Mouse (Mus musculus) forebrain, embryonic 10.5 days (tissue): ENCODE results near the gene Foxf1. TPM values are rescaled to one million over a fixed set of nuclear protein-coding genes. Genes with fewer than 3 reads are reported as not detected.

Source experiments
- DNase-seq: peaks from one replicate; pipeline ENCODE4 v3.0.0-alpha.2; 2017; ENCODE audit warnings: low spot score; ENCODE audit errors: extremely low spot score
- H3K27ac ChIP-seq: fragments of 300-500 bp; sonication (generic); 2 replicates; pipeline ENCODE4 v1.5.1; 2016; ENCODE audit warnings: mild to moderate bottlenecking
- H3K27me3 ChIP-seq: fragments of 300-500 bp; sonication (generic); 2 replicates; pipeline ENCODE4 v1.6.1; 2016; ENCODE audit warnings: mild to moderate bottlenecking; ENCODE audit not compliant: poor library complexity, severe bottlenecking
- H3K36me3 ChIP-seq: fragments of 300-500 bp; sonication (generic); replicated peaks from 2 replicates; pipeline ENCODE4 v1.6.1; 2016; ENCODE audit warnings: mild to moderate bottlenecking, moderate library complexity
- H3K4me1 ChIP-seq: fragments of 300-500 bp; sonication (generic); 2 replicates; pipeline ENCODE4 v1.6.1; 2016
- H3K4me3 ChIP-seq: fragments of 300-500 bp; sonication (generic); 2 replicates; pipeline ENCODE4 v1.5.1; 2016; ENCODE audit warnings: mild to moderate bottlenecking, moderate library complexity
- H3K9me3 ChIP-seq: fragments of 300-500 bp; sonication (generic); 2 replicates; pipeline ENCODE4 v1.6.1; 2016; ENCODE audit warnings: mild to moderate bottlenecking, moderate library complexity
- WGBS: fragments of 180-500 bp; shearing (Covaris S2); methylation state at CpG from one replicate; pipeline ENCODE4 v1.1.7; 2016; 5-methylcytosine and 5-hydroxymethylcytosine counted together
- polyA plus RNA-seq: library from polyadenylated mRNA; unstranded; fragments of >200 nt; fragmentation: Nextera tagmentation; extraction: Ambion mirVana; gene quantifications from 2 replicates; pipeline ENCODE4 v1.2.1, GENCODE M21; 2016

Gene Foxf1
- polyA plus RNA-seq, 1 experiment from 2014 or later: 2.5 TPM

DNA sequence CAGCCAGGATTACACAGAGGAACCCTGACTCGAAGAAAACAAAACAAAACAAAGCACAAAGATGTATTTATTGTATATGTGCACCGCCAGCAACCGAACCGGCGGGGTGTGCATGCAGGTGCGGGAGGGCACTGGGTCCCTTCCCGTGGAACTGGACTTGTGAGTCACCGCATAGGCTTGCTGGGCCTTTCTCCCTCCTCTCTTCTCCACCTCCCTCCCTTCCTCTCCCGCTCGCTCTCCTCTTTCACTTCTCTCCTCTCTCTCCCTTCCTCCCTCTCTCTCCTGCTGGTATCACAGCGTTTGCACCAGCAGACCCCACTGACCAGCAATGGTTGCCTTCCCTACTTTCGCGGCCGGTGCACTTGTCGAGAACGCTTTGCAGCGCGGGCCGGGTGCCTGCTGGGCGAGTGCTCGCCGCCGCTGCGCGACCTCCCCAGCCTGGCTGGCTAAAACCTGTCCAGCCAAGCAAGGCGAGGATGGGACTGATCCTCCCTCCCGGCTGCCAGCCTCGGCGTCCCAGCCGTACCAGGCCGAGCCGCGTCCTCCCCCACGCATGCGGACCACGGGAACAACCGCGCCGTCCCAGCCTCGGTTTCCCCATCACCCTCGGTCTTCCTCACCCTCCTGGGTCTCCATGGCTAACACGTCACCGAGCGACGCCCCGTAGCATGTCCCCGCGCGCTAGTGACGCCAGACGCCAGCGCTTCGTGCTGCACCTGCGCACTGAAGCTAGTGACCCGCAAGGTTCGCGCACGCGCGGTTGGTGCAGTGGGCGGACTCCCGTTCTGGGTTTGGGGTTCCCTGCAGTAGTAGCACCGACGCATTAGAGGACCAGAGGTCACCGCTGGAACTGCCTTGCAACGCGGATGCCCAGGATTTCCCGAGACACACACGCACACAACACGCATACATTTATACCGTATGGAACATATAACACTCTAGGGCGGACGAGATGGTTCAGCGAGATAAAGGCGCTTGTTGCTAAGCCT is 23.8 kb downstream of the Foxf1 start, which contains the start of gene Mthfsd:
Gene Mthfsd (minus strand): TSS at position 725 of the 989 bp plus-strand sequence.
- H3K27me3 ChIP-seq: peaks cover 38% of the 10 kb centered on the region
- peak within 1 kb of the TSS; percentile 82 for H3K4me3 ChIP-seq
- H3K9me3 ChIP-seq: no peaks in the 10 kb centered on the region
- H3K36me3 ChIP-seq: peaks cover 36% of the 10 kb centered on the region
- H3K4me1 ChIP-seq: peaks cover 28% of the 10 kb centered on the region
- WGBS: 1% methylated on average over 75 of the region's 75 CpGs
- H3K27ac ChIP-seq: peak within 1 kb of the TSS; percentile 90
- DNase-seq: peak; percentile 98

DNA sequence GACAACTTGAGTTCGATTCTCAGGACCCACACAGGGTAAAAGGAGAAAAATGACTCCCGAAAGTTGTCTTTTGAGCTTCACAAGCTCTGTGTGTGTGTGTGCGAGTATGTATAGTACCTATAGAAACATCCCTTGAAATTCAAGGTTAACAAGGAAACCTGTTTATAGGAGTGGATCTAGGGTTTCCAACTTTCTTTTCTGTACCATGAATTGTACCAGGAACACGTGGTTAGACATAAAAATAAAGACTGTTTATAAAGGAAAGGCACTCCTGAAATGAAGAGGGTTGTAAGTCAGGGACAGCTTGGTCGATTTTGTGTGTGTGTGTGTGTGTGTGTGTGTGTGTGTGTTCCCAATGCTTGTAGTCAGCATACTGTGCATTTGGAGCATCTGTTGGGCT is 24.5 kb downstream of the Foxf1 start:
- DNase-seq: no peak
- 11% methylated on average over 5 of the region's 5 CpGs for WGBS
- H3K4me3 ChIP-seq: peak overlapping the region; percentile 82
- peaks cover 31% of the 10 kb centered on the region for H3K4me1 ChIP-seq
- H3K36me3 ChIP-seq: peaks cover 29% of the 10 kb centered on the region
- peak overlapping the region; percentile 90 for H3K27ac ChIP-seq
- H3K9me3 ChIP-seq: no peaks in the 10 kb centered on the region
- H3K27me3 ChIP-seq: peaks cover 45% of the 10 kb centered on the region

GRCm38 (mm10) chr8:121111145-121111907 is 27.1 kb downstream of the Foxf1 start:
- DNase-seq: no peak
- Histone ChIP-seq H3K27ac (no peak overlapping the region), H3K27me3 (peaks cover 72% of the 10 kb centered on the region), H3K4me1 (peaks cover 35% of the 10 kb centered on the region), H3K9me3 (no peaks in the 10 kb centered on the region), H3K36me3 (peaks cover 3% of the 10 kb centered on the region), H3K4me3 (no peak overlapping the region)
- WGBS: 50% methylated on average over 7 of the region's 7 CpGs

DNA sequence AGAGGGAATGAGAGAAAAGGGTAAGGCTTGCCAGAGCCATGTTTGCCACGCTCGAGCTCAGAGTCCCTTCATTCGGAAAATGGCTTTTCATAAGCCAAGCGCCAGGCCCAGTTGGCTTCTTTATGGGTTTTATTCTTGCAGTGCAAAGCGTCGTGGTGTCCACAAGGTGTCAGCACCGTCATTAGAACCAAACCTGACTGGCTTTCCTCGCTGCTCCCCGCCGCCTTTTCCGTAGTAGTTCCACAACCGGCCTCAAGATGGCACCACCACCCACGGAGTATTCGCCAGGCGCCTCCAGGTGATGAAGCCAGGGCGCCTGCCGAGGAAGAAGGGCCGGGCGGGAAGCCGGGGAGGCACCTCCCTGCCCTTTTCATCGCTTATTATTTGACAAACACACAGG is 29.1 kb downstream of the Foxf1 start:
- H3K9me3 ChIP-seq: no peaks in the 10 kb centered on the region
- H3K27ac ChIP-seq: no peak overlapping the region
- H3K27me3 ChIP-seq: peaks cover 91% of the 10 kb centered on the region
- H3K4me3 ChIP-seq: no peak overlapping the region
- H3K4me1 ChIP-seq: peaks cover 38% of the 10 kb centered on the region
- no peaks in the 10 kb centered on the region for H3K36me3 ChIP-seq
- peak; percentile 95 for DNase-seq
- 2% methylated on average over 21 of the region's 21 CpGs for WGBS

GRCm38 (mm10) chr8:121115136-121115535 is 30.9 kb downstream of the Foxf1 start:
- H3K27me3 ChIP-seq: peaks cover 100% of the 10 kb centered on the region
- no peak overlapping the region for H3K27ac ChIP-seq
- peaks cover 33% of the 10 kb centered on the region for H3K4me1 ChIP-seq
- DNase-seq: peak; percentile 45
- no peaks in the 10 kb centered on the region for H3K36me3 ChIP-seq
- under 1% methylated on average over 25 of the region's 25 CpGs for WGBS
- no peaks in the 10 kb centered on the region for H3K9me3 ChIP-seq
- peak overlapping the region; percentile 19 for H3K4me3 ChIP-seq

- H3K4me3 ChIP-seq: peak within 1 kb of the TSS; percentile 58
- WGBS: under 1% methylated on average over 25 of the region's 25 CpGs
- no peaks in the 10 kb centered on the region for H3K9me3 ChIP-seq
- DNase-seq: peak; percentile 84
- H3K4me1 ChIP-seq: peaks cover 39% of the 10 kb centered on the region
- peaks cover 100% of the 10 kb centered on the region for H3K27me3 ChIP-seq
- H3K36me3 ChIP-seq: no peaks in the 10 kb centered on the region
- peak within 1 kb of the TSS; percentile 71 for H3K27ac ChIP-seq
Measured at GRCm38 (mm10) chr8:121115948-121116347, 31.8 kb downstream of the Foxf1 start, which contains the start of gene Foxc2. Gene Foxc2, plus strand, starts transcription at chr8:121116171.

GRCm38 (mm10) chr8:121116591-121117185 is 32.5 kb downstream of the Foxf1 start:
- H3K9me3 ChIP-seq: no peaks in the 10 kb centered on the region
- peaks cover 100% of the 10 kb centered on the region for H3K27me3 ChIP-seq
- H3K4me3 ChIP-seq: peak overlapping the region; percentile 58
- WGBS: under 1% methylated on average over 55 of the region's 55 CpGs
- H3K36me3 ChIP-seq: no peaks in the 10 kb centered on the region
- peaks cover 39% of the 10 kb centered on the region for H3K4me1 ChIP-seq
- peak; percentile 58 for DNase-seq
- peak overlapping the region; percentile 71 for H3K27ac ChIP-seq

- Histone ChIP-seq H3K27ac (peak overlapping the region; percentile 71), H3K36me3 (no peaks in the 10 kb centered on the region), H3K27me3 (peaks cover 100% of the 10 kb centered on the region), H3K4me3 (peak overlapping the region; percentile 58), H3K4me1 (peaks cover 39% of the 10 kb centered on the region), H3K9me3 (no peaks in the 10 kb centered on the region)
- WGBS: under 1% methylated on average over 62 of the region's 62 CpGs
- peak; percentile 30 for DNase-seq
Measured at GRCm38 (mm10) chr8:121117186-121117651, 33.0 kb downstream of the Foxf1 start.

- no peaks in the 10 kb centered on the region for H3K9me3 ChIP-seq
- peak; percentile 51 for DNase-seq
- under 1% methylated on average over 28 of the region's 28 CpGs for WGBS
- peak overlapping the region; percentile 71 for H3K27ac ChIP-seq
- H3K4me3 ChIP-seq: peak overlapping the region; percentile 58
- no peaks in the 10 kb centered on the region for H3K36me3 ChIP-seq
- peaks cover 100% of the 10 kb centered on the region for H3K27me3 ChIP-seq
- peaks cover 44% of the 10 kb centered on the region for H3K4me1 ChIP-seq
Measured at GRCm38 (mm10) chr8:121117906-121118305, 33.7 kb downstream of the Foxf1 start.

- Histone ChIP-seq H3K9me3 (no peaks in the 10 kb centered on the region), H3K27ac (no peak overlapping the region), H3K36me3 (no peaks in the 10 kb centered on the region), H3K4me3 (peak overlapping the region; percentile 58), H3K27me3 (peaks cover 100% of the 10 kb centered on the region), H3K4me1 (peaks cover 41% of the 10 kb centered on the region)
- DNase-seq: peak; percentile 47
- 1% methylated on average over 18 of the region's 18 CpGs for WGBS
Measured at GRCm38 (mm10) chr8:121118634-121119420, 34.6 kb downstream of the Foxf1 start.

GRCm38 (mm10) chr8:121119635-121120455 is 35.7 kb downstream of the Foxf1 start:
- DNase-seq: peak; percentile 33
- H3K27ac ChIP-seq: no peak overlapping the region

More at GRCm38 (mm10) chr8:121119635-121120455, 35.7 kb downstream of the Foxf1 start:
- peak overlapping the region; percentile 58 for H3K4me3 ChIP-seq
- H3K4me1 ChIP-seq: peaks cover 45% of the 10 kb centered on the region
- no peaks in the 10 kb centered on the region for H3K36me3 ChIP-seq
- H3K27me3 ChIP-seq: peaks cover 100% of the 10 kb centered on the region
- H3K9me3 ChIP-seq: no peaks in the 10 kb centered on the region
- WGBS: 2% methylated on average over 12 of the region's 12 CpGs
